Mouse (Mus musculus): ENCODE results near the gene Hist1h3g.

The Hist1h3g gene

DNA sequence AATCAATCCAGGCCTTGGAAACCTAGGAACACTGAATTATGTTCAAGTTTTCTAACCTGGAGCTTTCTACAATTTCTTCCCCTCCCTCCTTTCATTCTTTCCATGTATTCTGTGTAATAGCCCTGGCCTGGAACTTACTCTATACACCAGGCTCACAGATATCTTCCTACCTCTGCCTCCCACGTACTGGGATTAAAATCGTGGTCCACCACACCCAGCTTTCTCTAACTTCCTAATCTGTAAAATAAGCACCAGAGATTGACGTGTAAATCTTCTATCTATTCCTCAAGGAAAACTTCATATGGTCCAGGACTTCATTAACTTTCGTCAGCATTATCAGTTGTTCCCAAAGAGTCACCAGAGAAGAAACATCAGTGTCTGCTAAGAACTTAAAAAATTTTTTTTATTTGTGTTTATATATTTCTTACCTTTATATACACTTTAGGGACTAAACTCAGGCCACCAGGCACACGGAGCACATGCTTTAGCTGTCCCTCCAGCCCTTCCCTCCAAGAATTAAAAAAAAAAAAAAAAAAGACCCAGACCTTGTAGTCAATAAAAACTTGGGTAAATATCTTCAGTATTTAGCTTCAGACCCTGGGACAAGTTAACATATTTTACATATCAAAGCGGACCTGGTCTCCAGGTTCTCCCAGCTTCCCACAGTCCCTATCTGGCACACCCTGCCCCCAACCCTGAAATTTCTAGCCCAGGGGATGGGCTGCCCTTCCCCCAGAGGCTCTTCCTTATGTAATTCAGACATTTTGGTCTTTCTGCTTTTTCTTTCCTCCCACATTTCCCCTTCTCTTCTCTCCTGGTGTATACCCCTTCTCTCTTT is 47.2 kb downstream of the Hist1h3g start:
- DNase-seq, result no peak

- DNase-seq, result no peak
These were observed 48.3 kb downstream of the Hist1h3g start for GRCm38 (mm10) chr13:23583387-23584068.

DNA sequence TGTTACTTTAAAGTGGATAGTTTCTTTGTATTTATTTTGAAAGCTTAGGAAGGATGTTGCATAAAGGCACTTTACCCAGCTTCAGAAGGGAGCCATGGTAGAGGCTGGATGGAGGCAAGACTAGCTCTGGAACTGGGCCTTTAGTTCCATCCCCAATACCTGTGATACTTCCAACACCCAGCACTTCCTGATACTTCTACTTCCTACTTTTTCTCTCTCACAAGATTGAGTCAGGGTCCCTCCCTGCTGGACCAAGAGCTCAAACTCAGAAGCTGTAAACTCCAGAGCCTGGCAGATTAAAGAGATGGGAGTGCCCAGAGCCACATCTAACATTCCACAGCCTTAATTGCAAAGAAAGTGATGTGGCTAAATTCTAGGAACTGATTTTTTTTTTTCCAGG is 49.1 kb downstream of the Hist1h3g start:
- no peak for DNase-seq

DNA sequence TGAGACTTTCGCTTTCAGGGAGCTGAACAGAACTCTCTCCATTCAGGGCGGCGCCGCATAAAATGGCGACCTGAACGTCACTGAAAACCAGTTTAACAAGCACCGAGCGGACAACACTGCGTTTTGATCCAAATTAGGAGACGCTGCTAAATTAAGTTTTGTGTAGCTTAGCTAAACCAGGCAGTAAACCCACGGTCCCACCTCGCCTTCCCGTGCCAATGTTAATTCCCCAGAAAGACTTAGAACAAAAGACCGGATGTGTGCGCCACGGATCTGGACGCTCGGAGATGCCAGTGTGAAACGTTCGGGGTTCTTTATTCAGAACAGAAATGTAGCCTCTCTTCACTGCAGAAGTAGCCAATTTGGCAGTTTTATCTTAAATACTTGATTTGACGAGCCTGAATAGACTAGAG is 49.8 kb downstream of the Hist1h3g start:
- peak; percentile 70 for DNase-seq
